Mouse (Mus musculus) adrenal gland (tissue): Measurements from ENCODE around the gene Pou3f1.
"Not testable (repeated sequence)": the region's sequence is repeated elsewhere in the genome, so short reads cannot be mapped to it uniquely, and the experiment has no call there.

ENCODE experiments used
- intact Hi-C: fragments of 180-260 bp; cut with DNase I; formaldehyde crosslinking; loops from one replicate; pipeline ENCODE4 v1.15.1; 2025

The Pou3f1 gene

DNA sequence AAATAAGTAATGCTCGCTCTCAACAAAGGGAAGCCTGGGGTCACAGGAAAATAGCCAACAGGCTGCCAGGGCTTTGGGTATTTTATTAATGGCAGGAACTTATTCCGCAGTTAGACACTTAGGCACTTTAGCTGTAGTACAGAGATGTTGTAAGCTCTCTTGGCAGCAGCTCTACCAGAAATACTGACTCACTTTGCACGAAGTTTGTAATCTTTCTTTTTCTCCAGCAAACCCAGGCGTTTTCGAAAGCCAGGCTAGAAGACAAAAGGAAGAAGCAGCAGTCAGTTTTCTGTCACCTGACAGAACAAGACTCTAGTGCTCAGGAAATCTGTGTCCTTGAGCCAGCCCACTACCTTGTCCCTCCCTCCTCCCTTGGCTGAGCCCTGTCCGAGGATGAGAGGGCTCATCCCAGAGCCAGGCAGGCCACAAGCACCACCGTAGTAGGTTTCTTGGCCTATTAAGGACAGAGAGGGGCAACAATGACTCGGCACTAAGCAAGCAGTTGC, 29.3 kb downstream of the Pou3f1 start:
- intact Hi-C loops, result no loop called here

- intact Hi-C loops, result no loop called here
These were observed 34.8 kb downstream of the Pou3f1 start for GRCm38 (mm10) chr4:124691455-124691854.

- intact Hi-C loops, result no loop called here
These were observed 35.8 kb downstream of the Pou3f1 start for GRCm38 (mm10) chr4:124692416-124692861.

DNA sequence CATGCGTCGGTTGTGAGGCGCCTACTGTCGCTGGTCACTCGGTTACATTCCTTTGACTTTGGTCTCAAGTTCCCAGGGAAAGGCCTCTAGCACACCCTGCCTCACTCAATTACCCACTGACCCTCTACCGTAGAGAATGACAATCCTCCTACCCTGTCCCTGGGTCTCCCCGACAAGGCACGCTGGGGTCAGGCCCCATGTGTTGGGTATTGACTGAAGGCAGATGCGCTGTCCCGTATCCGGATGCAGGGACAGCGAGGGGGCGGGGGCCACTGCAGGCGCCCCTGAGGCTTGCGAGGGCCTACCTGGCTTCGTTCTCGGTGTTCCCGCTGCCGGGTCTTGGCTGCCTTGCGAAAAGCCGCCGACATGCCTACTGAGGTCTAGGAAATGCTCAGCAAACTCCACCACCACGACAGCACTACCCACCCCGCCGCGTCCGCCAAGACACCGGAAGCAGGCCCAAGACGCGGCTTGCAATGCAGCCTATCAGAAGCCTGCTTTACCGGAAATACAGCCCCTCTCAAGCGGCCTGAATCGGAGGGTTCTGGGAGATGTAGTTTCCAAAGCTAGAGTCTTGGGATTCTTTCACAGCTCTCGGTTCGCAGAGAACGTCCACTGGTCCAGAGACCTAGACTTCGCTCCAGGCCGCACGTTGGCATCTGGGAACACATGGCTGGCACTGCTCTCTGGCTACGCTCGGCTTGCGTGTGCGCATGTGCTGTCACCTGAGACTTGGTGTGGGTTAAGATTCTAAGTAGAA, 36.7 kb downstream of the Pou3f1 start, which contains the start of gene Utp11:
Gene Utp11 (minus strand): TSS at position 466 of the 760 bp plus-strand sequence.
- intact Hi-C loops, result no loop called here

GRCm38 (mm10) chr4:124694572-124694971, 38.0 kb downstream of the Pou3f1 start:
- intact Hi-C loops, result no loop called here

GRCm38 (mm10) chr4:124695786-124696516, 39.3 kb downstream of the Pou3f1 start:
- intact Hi-C loops, result no loop called here

GRCm38 (mm10) chr4:124699791-124700190, 43.2 kb downstream of the Pou3f1 start:
- intact Hi-C loops, result no loop called here

- intact Hi-C loops, result no loop called here
These were observed 43.8 kb downstream of the Pou3f1 start, which contains the start of gene Fhl3 for GRCm38 (mm10) chr4:124700248-124700971. Fhl3 (plus strand) TSS chr4:124700701.

- intact Hi-C loops, result no loop called here
These were observed 44.6 kb downstream of the Pou3f1 start for GRCm38 (mm10) chr4:124701052-124701845.

DNA sequence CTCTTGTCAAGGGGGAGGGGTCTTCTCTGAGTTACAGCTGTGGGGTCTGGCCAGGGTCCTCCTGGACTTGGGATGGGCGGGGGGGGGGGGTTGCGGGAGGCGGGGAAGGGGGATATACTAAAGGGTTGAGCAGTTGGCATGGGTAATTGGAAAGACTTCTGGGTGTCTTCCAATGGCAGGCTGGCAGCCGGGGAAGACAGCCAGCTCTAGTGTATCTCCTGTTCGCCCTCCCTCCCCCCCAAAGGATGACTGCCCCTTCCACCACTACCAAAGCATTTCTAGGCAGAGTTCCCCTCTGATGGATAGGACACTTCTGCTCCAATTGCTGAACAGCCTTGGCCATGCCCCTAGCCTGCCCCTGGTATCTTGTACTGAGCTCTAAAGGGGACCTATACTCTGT, 45.3 kb downstream of the Pou3f1 start:
- intact Hi-C loops, result no loop called here

- intact Hi-C loops, result no loop called here
These were observed 46.8 kb downstream of the Pou3f1 start for GRCm38 (mm10) chr4:124703406-124703805.

- intact Hi-C loops, result no loop called here
These were observed 47.5 kb downstream of the Pou3f1 start for GRCm38 (mm10) chr4:124703881-124704796.

DNA sequence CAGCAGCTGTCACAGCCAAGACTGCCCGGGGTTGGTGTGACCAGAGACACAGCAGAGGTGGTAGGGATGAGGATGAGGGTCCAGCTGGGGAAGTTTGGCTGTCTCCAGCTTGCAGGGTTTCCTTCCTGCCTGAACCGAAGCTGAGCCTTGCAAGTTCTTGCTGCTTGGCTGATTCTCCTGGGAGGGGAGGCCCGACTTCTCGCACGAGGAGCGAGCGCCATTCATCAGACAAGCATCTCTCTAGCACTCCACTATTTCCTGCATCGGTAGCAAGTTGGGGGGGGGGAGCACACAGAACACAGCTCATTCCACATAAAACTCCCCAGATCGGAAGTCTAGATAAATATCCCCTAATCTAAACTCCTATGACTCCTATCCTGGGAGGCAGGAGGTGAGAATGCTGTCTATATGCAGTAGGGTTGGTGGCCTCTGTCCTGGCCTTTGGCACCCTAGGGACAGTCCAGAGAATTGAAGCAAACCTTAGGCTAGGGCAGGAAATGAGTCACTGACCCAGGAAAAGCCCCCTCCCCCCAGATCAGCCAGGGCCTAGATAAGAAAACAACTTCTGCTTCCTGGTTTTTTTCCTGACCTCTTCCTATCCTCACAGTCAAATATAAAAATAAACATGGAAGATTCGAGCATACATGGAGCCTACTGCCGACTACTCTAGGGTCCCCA, 48.3 kb downstream of the Pou3f1 start:
- intact Hi-C loops, result no loop called here

GRCm38 (mm10) chr4:124705661-124706269, 49.2 kb downstream of the Pou3f1 start:
- intact Hi-C loops, result no loop called here

DNA sequence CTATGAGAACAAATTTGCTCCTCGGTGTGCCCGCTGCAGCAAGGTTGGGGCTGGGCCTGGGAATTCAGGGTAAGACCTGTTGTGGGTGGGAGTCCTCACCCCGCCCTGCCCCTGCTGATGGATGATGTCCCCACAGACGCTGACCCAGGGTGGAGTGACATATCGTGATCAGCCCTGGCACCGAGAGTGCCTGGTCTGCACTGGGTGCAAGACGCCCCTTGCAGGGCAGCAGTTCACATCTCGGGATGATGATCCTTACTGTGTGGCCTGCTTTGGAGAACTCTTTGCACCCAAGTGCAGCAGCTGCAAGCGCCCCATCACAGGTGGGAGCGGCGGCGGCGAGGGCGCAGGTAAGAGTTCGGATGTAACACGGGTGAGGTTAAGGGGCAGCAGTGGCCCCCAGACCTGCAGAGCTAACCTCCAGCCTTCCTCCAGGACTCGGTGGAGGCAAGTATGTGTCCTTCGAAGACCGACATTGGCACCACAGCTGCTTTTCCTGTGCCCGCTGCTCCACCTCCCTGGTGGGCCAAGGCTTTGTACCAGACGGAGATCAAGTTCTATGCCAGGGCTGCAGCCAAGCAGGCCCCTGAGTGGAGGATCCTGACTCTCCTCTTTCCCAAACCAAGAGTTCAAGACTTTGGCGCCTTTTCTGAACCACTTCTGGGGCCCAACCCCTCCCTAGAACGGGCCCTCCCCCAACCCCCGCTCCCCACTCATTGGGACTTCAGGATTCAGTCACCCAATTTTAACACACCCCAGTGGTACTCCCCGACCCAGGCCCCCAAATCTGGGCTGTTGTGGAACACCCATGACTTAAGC, 51.0 kb downstream of the Pou3f1 start:
- intact Hi-C loops, result not testable (repeated sequence)

GRCm38 (mm10) chr4:124708200-124708517, 51.6 kb downstream of the Pou3f1 start:
- intact Hi-C loops, result not testable (repeated sequence)

DNA sequence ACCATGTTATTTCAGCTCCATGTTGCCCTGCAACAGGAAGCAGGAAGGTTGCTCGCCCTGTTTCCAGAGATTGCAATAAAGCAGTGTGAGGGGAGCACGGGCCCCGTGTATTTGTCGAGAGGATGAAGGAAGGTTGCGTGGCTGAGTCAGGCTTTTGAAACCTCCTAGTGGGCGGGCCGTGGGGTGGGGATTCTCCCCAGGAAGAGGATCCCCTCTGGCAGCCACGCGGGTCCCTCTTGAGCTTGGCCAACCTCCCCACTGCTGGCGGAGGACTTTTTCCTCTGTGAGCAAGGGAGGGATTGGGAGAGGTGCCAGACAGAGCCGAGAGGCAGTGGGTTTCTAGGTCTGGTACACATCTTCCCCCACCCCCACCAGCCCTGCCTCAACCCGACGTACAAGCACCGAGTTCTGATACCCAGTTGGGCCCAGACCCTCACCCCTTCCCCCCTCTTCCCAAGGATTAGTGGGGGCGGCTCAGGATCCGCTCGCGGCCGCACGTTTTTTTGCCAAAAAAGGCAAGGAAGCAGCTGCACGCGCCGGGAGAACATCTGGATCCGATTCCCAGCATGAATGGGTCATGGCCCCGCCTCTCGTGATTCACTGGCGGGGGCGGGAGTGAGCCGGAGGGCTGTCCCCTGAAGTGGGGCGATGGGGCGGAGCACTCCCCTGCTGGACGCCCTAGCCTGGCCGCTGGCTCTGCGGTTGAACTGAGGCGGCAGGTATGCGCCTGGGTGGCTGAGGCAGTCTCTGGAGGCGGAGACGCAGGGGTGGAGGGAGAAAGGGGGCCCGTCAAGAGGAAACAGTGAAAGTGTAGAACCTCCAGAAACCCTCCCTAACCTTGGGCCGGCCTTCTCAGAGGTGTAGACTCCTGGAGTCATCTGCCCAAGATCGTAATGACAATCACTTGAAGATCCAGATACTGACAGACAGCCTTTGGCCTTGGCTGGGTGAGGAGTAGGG, 52.2 kb downstream of the Pou3f1 start:
- intact Hi-C loops, result no loop called here
